ENCODE assay signal across 27 mouse cellular contexts in genomic region chr10:85578571-85579465, GRCm38 (mm10).
A peak's percentile ranks its signal among the peaks of the same experiment; 100 is the strongest.
DNase-seq lines count a peak whose midpoint lies in the region; ATAC-seq and TF ChIP-seq lines count a peak whose summit lies in the region.
"Had no signal": no experiment of that assay in that cellular context is flagged by ENCODE, and none has a peak within 500 bp of the region (broad histone marks: within the 10 kb centered on the region; RNA-seq: fewer than 3 reads in every experiment).

No protein-coding gene starts in this region.

- TF ChIP-seq CTCF in gastrocnemius, adult 2 months (IDR thresholded peaks at IDR 0.05) = no peak

- peak overlapping the region; percentile 55 for H3K27ac ChIP-seq in embryonic facial prominence, embryonic 13.5 days
- H3K27ac ChIP-seq in limb, embryonic 10.5 days = peak overlapping the region; percentile 75
- peak overlapping the region; percentile 65 for H3K27ac ChIP-seq in limb, embryonic 15.5 days
- H3K27ac ChIP-seq in gastrocnemius, adult 2 months = no peak overlapping the region
- H3K27ac ChIP-seq: heart, adult 2 months; lung, embryonic 15.5 days; midbrain, embryonic 10.5 days; midbrain, embryonic 15.5 days had no signal

- peak; percentile 83 for DNase-seq in heart, adult 11 months
- DNase-seq in heart, postnatal 25 days (ENCODE audit: low spot score) = no peak
- DNase-seq in limb, embryonic 10.5 days (ENCODE audit: low spot score) = peak; percentile 68
- DNase-seq in gastrocnemius, adult 2 months = no peak
- DNase-seq in left cerebral cortex, postnatal 36 days (ENCODE audit: low spot score in 2 of 2) = no peak
- no peak for DNase-seq in adrenal gland, adult (ENCODE audit: inconsistent age in 2 of 2, low spot score in 1 of 2)
- DNase-seq: cerebellum, adult 11 months; cerebellum, adult 9-11 months; heart, adult 2 months; heart, postnatal 14 days; kidney, adult 9 months; kidney, postnatal 10 days; layer of hippocampus, adult 9-11 months; retina, postnatal 1 day; spleen, adult 18-20 months; thymus, postnatal 14 days had no signal

- intact Hi-C loops in heart, postnatal 25 days (cut with DNase I) = no loop called here
- intact Hi-C loops in gastrocnemius, adult 2 months (cut with DNase I) = no loop called here
- intact Hi-C loops in left cerebral cortex, postnatal 36 days (cut with DNase I) = no loop called here

- H3K27me3 ChIP-seq in embryonic facial prominence, embryonic 13.5 days = no peaks in the 10 kb centered on the region
- no peaks in the 10 kb centered on the region for H3K27me3 ChIP-seq in limb, embryonic 10.5 days (ENCODE audit: low read depth, poor library complexity, severe bottlenecking)
- no peaks in the 10 kb centered on the region for H3K27me3 ChIP-seq in limb, embryonic 15.5 days
- H3K27me3 ChIP-seq: lung, embryonic 15.5 days; midbrain, embryonic 15.5 days; neural tube, embryonic 15.5 days; Patski had no signal

- H3K9me3 ChIP-seq in embryonic facial prominence, embryonic 13.5 days = no peaks in the 10 kb centered on the region
- no peaks in the 10 kb centered on the region for H3K9me3 ChIP-seq in limb, embryonic 10.5 days (replicated peaks)
- no peaks in the 10 kb centered on the region for H3K9me3 ChIP-seq in limb, embryonic 15.5 days
- H3K9me3 ChIP-seq: lung, embryonic 15.5 days; midbrain, embryonic 10.5 days; midbrain, embryonic 15.5 days; neural tube, embryonic 15.5 days had no signal

- ATAC-seq in embryonic facial prominence, embryonic 13.5 days (ENCODE audit: insufficient number of reproducible peaks, insufficient read depth, low FRiP score, low TSS enrichment, low read depth) = no peak
- ATAC-seq in limb, embryonic 15.5 days (ENCODE audit: insufficient number of reproducible peaks, low FRiP score, low TSS enrichment, low read depth) = no peak
- ATAC-seq: forebrain, embryonic 16.5 days; hindbrain, embryonic 16.5 days; intestine, embryonic 16.5 days; midbrain, embryonic 15.5 days; Patski had no signal

- no peak overlapping the region for H3K4me3 ChIP-seq in embryonic facial prominence, embryonic 13.5 days
- no peak overlapping the region; the same call in none of the 2 replicates for H3K4me3 ChIP-seq in limb, embryonic 10.5 days
- no peak overlapping the region for H3K4me3 ChIP-seq in limb, embryonic 15.5 days
- H3K4me3 ChIP-seq in gastrocnemius, adult 2 months = no peak overlapping the region
- H3K4me3 ChIP-seq: heart, adult 2 months; lung, embryonic 15.5 days; midbrain, embryonic 10.5 days; midbrain, embryonic 15.5 days; neural tube, embryonic 15.5 days had no signal

- H3K4me1 ChIP-seq in embryonic facial prominence, embryonic 13.5 days = peaks cover 11% of the 10 kb centered on the region
- peaks cover 33% of the 10 kb centered on the region for H3K4me1 ChIP-seq in limb, embryonic 10.5 days
- peaks cover 20% of the 10 kb centered on the region for H3K4me1 ChIP-seq in limb, embryonic 15.5 days
- H3K4me1 ChIP-seq: lung, embryonic 15.5 days; midbrain, embryonic 10.5 days; midbrain, embryonic 15.5 days had no signal

- H3K9ac ChIP-seq in embryonic facial prominence, embryonic 13.5 days = no peak overlapping the region
- H3K9ac ChIP-seq in limb, embryonic 15.5 days = no peak overlapping the region
- H3K9ac ChIP-seq: lung, embryonic 15.5 days; midbrain, embryonic 15.5 days; neural tube, embryonic 15.5 days had no signal

- no peak overlapping the region for H3K4me2 ChIP-seq in embryonic facial prominence, embryonic 13.5 days
- H3K4me2 ChIP-seq in limb, embryonic 15.5 days = no peak overlapping the region
- H3K4me2 ChIP-seq: liver, embryonic 11.5 days; lung, embryonic 15.5 days; midbrain, embryonic 15.5 days; neural tube, embryonic 15.5 days had no signal

- H3K36me3 ChIP-seq in embryonic facial prominence, embryonic 13.5 days = no peaks in the 10 kb centered on the region
- H3K36me3 ChIP-seq in limb, embryonic 10.5 days = no peaks in the 10 kb centered on the region
- no peaks in the 10 kb centered on the region for H3K36me3 ChIP-seq in limb, embryonic 15.5 days
- H3K36me3 ChIP-seq: lung, embryonic 15.5 days; midbrain, embryonic 10.5 days; midbrain, embryonic 15.5 days; neural tube, embryonic 15.5 days had no signal

- WGBS in embryonic facial prominence, embryonic 13.5 days = 39% methylated on average over 13 of the region's 13 CpGs
- 34% methylated on average over 13 of the region's 13 CpGs for WGBS in limb, embryonic 10.5 days
- WGBS in limb, embryonic 15.5 days = 29% methylated on average over 13 of the region's 13 CpGs

Comparison
In these comparisons a context has a peak if more than half of its experiments do, and no peak if none do; other contexts are left out.
1. DNase-seq: peak in heart, adult 11 months (single experiment) and limb, embryonic 10.5 days (single experiment); none in heart, postnatal 25 days (single experiment), gastrocnemius, adult 2 months (single experiment), left cerebral cortex, postnatal 36 days (0 of 2) and adrenal gland, adult (0 of 2).